Comparison of ENCODE assay signal across 9 mouse cellular contexts in genomic region chr1:163311006-163311836, GRCm38 (mm10). TPM values are rescaled to one million over a fixed set of nuclear protein-coding genes. Genes with fewer than 3 reads are reported as not detected.
DNase-seq lines count a peak whose midpoint lies in the region; ATAC-seq and TF ChIP-seq lines count a peak whose summit lies in the region.
"Had no signal": no experiment of that assay in that cellular context is flagged by ENCODE, and none has a peak within 500 bp of the region (broad histone marks: within the 10 kb centered on the region; RNA-seq: fewer than 3 reads in every experiment).

No protein-coding gene starts in this region.

- peaks cover 30% of the 10 kb centered on the region for H3K4me1 ChIP-seq in embryonic facial prominence, embryonic 15.5 days
- peaks cover 12% of the 10 kb centered on the region for H3K4me1 ChIP-seq in intestine, embryonic 16.5 days (ENCODE audit: control insufficient read depth, insufficient read depth, low read length)
- peaks cover 46% of the 10 kb centered on the region for H3K4me1 ChIP-seq in neural tube, embryonic 15.5 days

- no peaks in the 10 kb centered on the region for H3K36me3 ChIP-seq in embryonic facial prominence, embryonic 15.5 days
- no peaks in the 10 kb centered on the region for H3K36me3 ChIP-seq in intestine, embryonic 16.5 days (ENCODE audit: control insufficient read depth, insufficient read depth, low read length)
- no peaks in the 10 kb centered on the region for H3K36me3 ChIP-seq in neural tube, embryonic 15.5 days

- peak overlapping the region; percentile 70 for H3K4me2 ChIP-seq in embryonic facial prominence, embryonic 15.5 days (replicated peaks)
- H3K4me2 ChIP-seq in intestine, embryonic 16.5 days (ENCODE audit: low read depth, low read length): no peak overlapping the region
- H3K4me2 ChIP-seq in neural tube, embryonic 15.5 days: peak overlapping the region; percentile 59

- peak overlapping the region; percentile 59 for H3K27ac ChIP-seq in left cerebral cortex, adult 2 months
- H3K27ac ChIP-seq in embryonic facial prominence, embryonic 15.5 days (replicated peaks): peak overlapping the region; percentile 98
- H3K27ac ChIP-seq in intestine, embryonic 16.5 days (ENCODE audit: low read length): no peak overlapping the region
- no peak overlapping the region; the same call in 1 of the 2 replicates for H3K27ac ChIP-seq in neural tube, embryonic 15.5 days (replicated peaks)

- H3K9ac ChIP-seq in embryonic facial prominence, embryonic 15.5 days: peak overlapping the region; percentile 96
- peak overlapping the region; percentile 53; the same call in 1 of the 2 replicates for H3K9ac ChIP-seq in intestine, embryonic 16.5 days (ENCODE audit: low read depth, low read length)
- peak overlapping the region; percentile 45 for H3K9ac ChIP-seq in neural tube, embryonic 15.5 days (replicated peaks)

- peak overlapping the region; percentile 52 for H3K4me3 ChIP-seq in left cerebral cortex, adult 2 months
- H3K4me3 ChIP-seq in embryonic facial prominence, embryonic 15.5 days (replicated peaks): peak overlapping the region; percentile 68
- peak overlapping the region; percentile 51 for H3K4me3 ChIP-seq in intestine, embryonic 16.5 days (ENCODE audit: low read length)
- peak overlapping the region; percentile 42 for H3K4me3 ChIP-seq in neural tube, embryonic 15.5 days (replicated peaks)

- 8% methylated on average over 13 of the region's 13 CpGs for WGBS in embryonic facial prominence, embryonic 15.5 days
- 18% methylated on average over 13 of the region's 13 CpGs for whole genome bisulfite sequencing in intestine, embryonic 16.5 days
- WGBS in neural tube, embryonic 15.5 days: 9% methylated on average over 13 of the region's 13 CpGs

- intact Hi-C loops in left cerebral cortex, adult 2 months (cut with DNase I): loop anchor here (5.0 kb wide), 1 partner anchor 91 kb away; the partner anchor contains the start of gene Gorab

- H3K27me3 ChIP-seq in embryonic facial prominence, embryonic 15.5 days: peaks cover 17% of the 10 kb centered on the region; the same call in 1 of the 2 replicates
- peaks cover 42% of the 10 kb centered on the region for H3K27me3 ChIP-seq in intestine, embryonic 16.5 days (replicated peaks; ENCODE audit: control insufficient read depth, insufficient read depth, low read length)
- H3K27me3 ChIP-seq in neural tube, embryonic 15.5 days (replicated peaks): peaks cover 93% of the 10 kb centered on the region

- TF ChIP-seq CTCF in left cerebral cortex, adult 2 months (IDR thresholded peaks at IDR 0.05): no peak

- no peak for ATAC-seq in embryonic facial prominence, embryonic 15.5 days (ENCODE audit: insufficient number of reproducible peaks, low FRiP score, low TSS enrichment, low read depth)
- no peak for ATAC-seq in intestine, embryonic 16.5 days
- no peak for ATAC-seq in neural tube, embryonic 15.5 days (ENCODE audit: low FRiP score)
- no peak for ATAC-seq in inflammation-experienced regulatory T-cells, adult 6 months
- ATAC-seq: Patski had no signal

- DNase-seq in left cerebral cortex, adult 2 months (ENCODE audit: extremely low spot score in 1 of 2, low spot score in 2 of 2): no peak
- no peak for DNase-seq in left cerebral cortex, adult 18-20 months (ENCODE audit: low spot score in 2 of 2)
- DNase-seq in gastrocnemius, postnatal 10 days: no peak
- no peak for DNase-seq in left cerebral cortex, adult 8-10 months (ENCODE audit: low spot score in 2 of 2)

- no peaks in the 10 kb centered on the region for H3K9me3 ChIP-seq in embryonic facial prominence, embryonic 15.5 days (replicated peaks)
- no peaks in the 10 kb centered on the region for H3K9me3 ChIP-seq in intestine, embryonic 16.5 days (ENCODE audit: control insufficient read depth, low read length)
- no peaks in the 10 kb centered on the region for H3K9me3 ChIP-seq in neural tube, embryonic 15.5 days (replicated peaks)

RNA-seq across cellular contexts. Expression of gene Prrx1, which starts 2.3 kb away (rescaled TPM):
- 1 to 10 TPM; 4.4 to 6.1 TPM for total RNA-seq in left cerebral cortex, adult 2 months (2021)
- total RNA-seq in left cerebral cortex, adult 18-20 months (2021): 1 to 10 TPM; 5.9 to 6.1 TPM
- polyA plus RNA-seq in embryonic facial prominence, embryonic 15.5 days (2015; fragmentation: Nextera tagmentation; extraction: Ambion mirVana): 98.5 and 110 TPM in 2 replicates
- 5.7 and 7.9 TPM in 2 replicates for polyA plus RNA-seq in intestine, embryonic 16.5 days (2015; fragmentation: Nextera tagmentation; extraction: Ambion mirVana)
- 4.8 and 6.2 TPM in 2 replicates for polyA plus RNA-seq in neural tube, embryonic 15.5 days (2015; fragmentation: Nextera tagmentation; extraction: Ambion mirVana)
- not detected for polyA plus RNA-seq in inflammation-experienced regulatory T-cells, adult 6 months (2017; shearing (Covaris generic))
- 10 to 100 TPM; 65.9 to 84.0 TPM for total RNA-seq in gastrocnemius, postnatal 10 days (2021)
- total RNA-seq in left cerebral cortex, adult 8-10 months (2022): 1 to 10 TPM; 3.9 to 6.3 (median 5.2) TPM

Comparison
In these comparisons a context has a peak if more than half of its experiments do, and no peak if none do; other contexts are left out.
1. H3K27ac ChIP-seq: peak in left cerebral cortex, adult 2 months (single experiment) and embryonic facial prominence, embryonic 15.5 days (single experiment); none in intestine, embryonic 16.5 days (single experiment) and neural tube, embryonic 15.5 days (single experiment).
2. H3K9ac ChIP-seq: peak in every context shown above with its lines; median percentile 96 in embryonic facial prominence, embryonic 15.5 days; 53 in intestine, embryonic 16.5 days; 45 in neural tube, embryonic 15.5 days.
3. RNA of gene Prrx1, which starts 2.3 kb away (total RNA-seq): 65.9 to 84.0 TPM in gastrocnemius, postnatal 10 days; 5.9 to 6.1 TPM in left cerebral cortex, adult 18-20 months, 4.4 to 6.1 TPM in left cerebral cortex, adult 2 months and 3.9 to 6.3 TPM in left cerebral cortex, adult 8-10 months; every median in the first group is over 4 times any median in the second.
4. Peak in every context shown above with its lines, with median percentiles within 50 percentile points of each other: H3K4me3 ChIP-seq.